Mouse (Mus musculus) stomach, postnatal 0 days (tissue): Measurements from ENCODE around the gene Usp4.

ENCODE experiments used
- CTCF ChIP-seq: IDR thresholded peaks from 2 replicates; pipeline ENCODE4 v1.5.1; 2016; ENCODE audit warnings: antibody characterized with exemption, low read depth, mild to moderate bottlenecking, moderate library complexity
- EP300 ChIP-seq: optimal IDR thresholded peaks from 2 replicates; pipeline ENCODE3; 2016; ENCODE audit warnings: antibody characterized with exemption

- TF ChIP-seq CTCF: 0 out of 2 replicates have a peak, but pooled peaks have one; percentile 14
- no peak for TF ChIP-seq EP300
Measured at GRCm38 (mm10) chr9:108386816-108387215, 39.2 kb downstream of the Usp4 start.
